Mouse (Mus musculus): ENCODE measurements around the gene Mfng.

GRCm38 (mm10) chr15:78773290-78773729, at the start of gene Mfng:
- TF ChIP-seq POLR2A (IDR thresholded peaks at IDR 0.05; ENCODE audit: control insufficient read depth, extremely low read depth, insufficient read depth, low read length, poor library complexity) (peak; percentile 78; the same call in 1 of the 2 replicates), CTCF (IDR thresholded peaks at IDR 0.05; ENCODE audit: borderline replicate concordance, control insufficient read depth, extremely low read depth, insufficient read depth, low read length, poor library complexity) (0 out of 2 replicates have a peak, but pooled peaks have one; percentile 23)
